Mouse (Mus musculus): Measurements from ENCODE around the gene Zbtb39. TPM values are rescaled to one million over a fixed set of nuclear protein-coding genes. Genes with fewer than 3 reads are reported as not detected.

The Zbtb39 gene
- polyA plus RNA-seq, 1 experiment from 2014 or later = 3.7 TPM

DNA sequence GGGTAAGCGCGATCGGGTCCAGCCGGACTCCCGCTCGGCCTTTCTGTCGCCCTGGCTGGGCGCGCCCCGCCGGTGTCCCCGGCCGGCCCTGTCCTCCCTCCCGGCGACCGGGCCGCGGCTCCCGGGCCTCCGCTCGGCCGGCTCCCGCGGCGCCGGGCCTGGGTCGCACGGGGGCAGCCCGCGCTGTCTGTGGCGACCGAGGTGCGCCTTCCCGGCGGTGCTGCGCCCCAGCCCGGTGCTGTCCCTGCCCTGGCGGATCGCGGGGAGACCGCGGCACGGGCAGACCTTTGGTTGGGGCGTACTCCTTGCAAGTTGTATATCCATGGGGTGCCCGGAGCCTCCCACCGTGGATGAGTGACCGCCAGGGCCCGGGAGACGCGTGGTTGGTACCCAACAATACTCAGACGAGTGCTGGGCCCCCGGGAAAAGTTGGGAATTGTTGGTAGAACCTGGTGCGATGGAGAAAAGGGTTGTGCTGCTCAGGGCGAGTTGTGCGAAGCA is 373 bp downstream of the Zbtb39 start:
- H3K27me3 ChIP-seq = 0 out of 2 replicates have a peak, but pooled peaks cover 4% of the 10 kb centered on the region
- peak overlapping the region; percentile 96 for H3K4me3 ChIP-seq
- under 1% methylated on average over 42 of the region's 55 CpGs for WGBS
- H3K27ac ChIP-seq = peak overlapping the region; percentile 87
- H3K4me1 ChIP-seq (replicated peaks) = peaks cover 19% of the 10 kb centered on the region
- ATAC-seq (ENCODE audit: low FRiP score) = peak; percentile 71
- peaks cover 34% of the 10 kb centered on the region for H3K36me3 ChIP-seq
- H3K9ac ChIP-seq = peak overlapping the region; percentile 97
- no peaks in the 10 kb centered on the region for H3K9me3 ChIP-seq
- H3K4me2 ChIP-seq = peak overlapping the region; percentile 75

DNA sequence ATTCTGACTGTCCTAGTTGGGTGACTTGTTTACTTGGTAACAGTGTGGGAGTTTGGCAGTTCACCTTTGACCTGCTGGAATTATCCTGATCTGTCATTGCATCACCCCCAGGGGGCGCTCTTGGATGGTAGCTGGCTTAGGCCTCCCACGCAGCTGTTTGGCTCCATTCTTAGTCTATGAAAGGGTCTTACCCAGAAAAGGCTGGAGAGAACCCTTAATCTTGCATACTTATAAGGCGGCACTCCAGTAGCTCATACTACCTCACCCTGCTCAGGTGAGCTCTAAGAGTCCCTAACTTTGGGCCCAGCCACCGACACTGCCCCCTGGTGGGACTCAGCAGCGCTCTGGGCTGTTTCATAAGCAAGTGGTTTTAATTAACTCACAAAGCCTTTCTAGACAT is 5.3 kb downstream of the Zbtb39 start:
- Histone ChIP-seq H3K27me3 (no peaks in the 10 kb centered on the region), H3K36me3 (peaks cover 69% of the 10 kb centered on the region), H3K4me3 (no peak overlapping the region), H3K4me1 (replicated peaks) (peaks cover 27% of the 10 kb centered on the region), H3K9me3 (no peaks in the 10 kb centered on the region), H3K9ac (no peak overlapping the region), H3K27ac (no peak overlapping the region), H3K4me2 (no peak overlapping the region)
- 66% methylated on average over 5 of the region's 5 CpGs for WGBS
- ATAC-seq (ENCODE audit: low FRiP score) = no peak

DNA sequence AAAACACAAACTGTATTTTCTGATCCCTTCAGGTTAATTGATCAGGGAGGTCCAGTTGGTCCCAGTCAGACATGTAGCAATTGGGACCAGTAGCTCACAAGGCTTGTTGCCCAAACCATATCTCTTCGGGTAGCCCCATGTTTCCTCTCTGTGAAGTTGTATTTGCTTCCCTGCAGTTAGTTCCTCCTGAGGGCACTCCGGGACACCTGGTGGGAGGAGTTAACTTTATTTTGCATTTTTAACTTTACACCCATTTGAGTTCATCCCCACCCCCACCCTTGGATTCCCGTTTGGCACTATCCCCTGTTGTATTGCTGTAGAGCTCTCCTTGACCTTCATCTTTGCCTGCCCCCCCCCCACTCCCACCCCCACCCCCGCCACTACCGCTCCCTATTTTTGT is 6.5 kb downstream of the Zbtb39 start:
- Histone ChIP-seq H3K4me2 (no peak overlapping the region), H3K4me3 (no peak overlapping the region), H3K27ac (no peak overlapping the region), H3K27me3 (no peaks in the 10 kb centered on the region), H3K36me3 (peaks cover 69% of the 10 kb centered on the region), H3K9ac (no peak overlapping the region), H3K9me3 (no peaks in the 10 kb centered on the region), H3K4me1 (replicated peaks) (peaks cover 22% of the 10 kb centered on the region)
- 77% methylated on average over 5 of the region's 5 CpGs for WGBS
- no peak for ATAC-seq (ENCODE audit: low FRiP score)

DNA sequence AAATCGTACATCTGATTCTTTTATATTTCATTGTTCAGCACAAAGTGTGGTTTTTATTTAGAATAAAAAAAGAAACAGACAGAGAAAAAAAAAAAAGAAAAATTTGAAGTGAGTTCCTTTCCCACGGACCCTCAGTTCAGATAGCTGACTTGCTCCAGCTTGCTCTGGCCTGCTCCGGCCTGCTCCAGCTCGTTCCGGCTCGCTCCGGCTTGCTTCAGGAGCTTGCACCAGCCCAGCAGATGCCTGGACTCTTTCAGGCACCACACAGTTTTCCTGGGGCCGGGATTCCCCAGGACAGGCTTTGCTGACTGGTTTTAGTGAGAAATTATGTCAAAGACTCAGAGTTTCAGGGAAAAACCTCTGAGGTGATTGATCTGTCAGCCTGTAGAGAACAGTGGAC is 7.9 kb downstream of the Zbtb39 start:
- WGBS = 95% methylated on average over 8 of the region's 8 CpGs
- Histone ChIP-seq H3K4me3 (no peak overlapping the region), H3K36me3 (peaks cover 59% of the 10 kb centered on the region)

DNA sequence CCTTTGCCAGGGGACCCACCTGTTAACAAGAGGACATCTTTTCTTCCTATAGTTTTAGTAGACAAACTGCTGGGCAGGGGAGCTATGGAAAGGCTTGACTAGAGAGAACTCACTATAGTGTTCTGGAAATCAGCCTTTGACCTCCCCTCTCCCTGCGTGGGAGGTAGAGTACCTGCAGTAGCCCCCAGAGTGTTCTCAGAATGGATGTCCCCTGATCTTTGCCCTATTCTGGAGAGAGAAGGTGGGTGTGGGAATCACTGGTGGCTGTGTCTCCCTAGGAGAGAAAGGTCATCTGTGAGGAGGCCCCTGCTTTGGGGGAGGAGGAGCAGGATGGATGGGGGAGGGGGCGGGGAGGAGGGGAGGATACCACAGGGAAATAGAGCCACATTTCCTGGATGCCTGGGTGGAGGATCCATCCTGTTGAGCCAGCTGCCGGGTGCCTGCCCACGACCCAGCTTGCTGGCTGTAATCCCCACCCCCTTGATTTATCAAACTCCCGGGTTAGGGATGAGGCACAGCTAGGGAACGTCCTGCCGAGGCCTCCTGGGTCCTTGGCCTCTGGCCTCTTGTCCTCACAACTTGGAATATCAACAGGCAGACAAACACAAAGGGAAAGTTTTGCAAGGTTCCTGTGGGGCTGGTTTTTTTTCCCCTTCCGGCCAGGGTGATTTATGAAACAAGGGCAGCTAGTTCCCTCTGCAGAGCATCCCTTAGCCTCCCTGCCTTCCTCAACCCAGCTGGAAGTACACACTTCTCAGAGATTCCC is 9.7 kb downstream of the Zbtb39 start:
- Histone ChIP-seq H3K36me3 (peaks cover 42% of the 10 kb centered on the region), H3K4me2 (peak overlapping the region; percentile 47), H3K4me3 (no peak overlapping the region), H3K9me3 (no peaks in the 10 kb centered on the region), H3K9ac (peak overlapping the region; percentile 24; the same call in 1 of the 2 replicates), H3K27ac (no peak overlapping the region), H3K4me1 (replicated peaks) (peaks cover 16% of the 10 kb centered on the region), H3K27me3 (no peaks in the 10 kb centered on the region)
- 7% methylated on average over 7 of the region's 8 CpGs for WGBS
- ATAC-seq (ENCODE audit: low FRiP score) = no peak

More for the DNA sequence above, 7.9 kb downstream of the Zbtb39 start:
- Histone ChIP-seq H3K27me3 (no peaks in the 10 kb centered on the region), H3K9ac (no peak overlapping the region), H3K4me2 (no peak overlapping the region), H3K9me3 (no peaks in the 10 kb centered on the region), H3K27ac (no peak overlapping the region), H3K4me1 (replicated peaks) (peaks cover 16% of the 10 kb centered on the region)
- no peak for ATAC-seq (ENCODE audit: low FRiP score)

DNA sequence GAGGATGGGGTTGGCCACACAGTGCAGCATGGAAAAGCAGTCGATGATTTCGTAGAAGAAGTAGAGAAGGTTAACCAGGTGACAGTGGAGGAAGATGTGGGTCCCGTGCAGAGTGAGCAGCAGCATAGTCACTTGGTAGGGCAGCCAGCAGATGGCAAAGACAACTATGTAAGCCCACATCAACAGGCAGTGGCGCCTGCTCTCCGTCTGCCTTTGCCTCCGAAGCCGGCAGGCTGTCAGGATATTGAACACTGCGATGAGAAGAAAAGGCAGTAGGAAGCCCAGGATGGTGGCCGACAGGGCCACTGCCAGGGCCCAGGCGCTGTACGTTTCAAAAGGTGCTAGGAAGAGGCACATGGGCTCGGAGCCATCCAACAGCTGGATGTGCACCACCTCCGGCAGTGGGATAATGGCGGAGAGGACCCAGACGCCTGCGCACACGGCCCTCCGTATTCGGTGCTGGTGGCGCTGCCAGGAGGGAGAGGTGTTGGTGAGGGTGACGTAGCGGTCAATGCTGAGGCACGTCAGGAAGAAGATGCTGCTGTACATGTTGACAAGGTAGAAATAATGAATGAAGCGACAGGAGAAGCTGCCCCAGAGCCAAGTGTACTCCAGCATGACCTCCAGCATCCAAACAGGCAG is 10.9 kb downstream of the Zbtb39 start:
- WGBS = 52% methylated on average over 24 of the region's 24 CpGs
- H3K27me3 ChIP-seq = no peaks in the 10 kb centered on the region

DNA sequence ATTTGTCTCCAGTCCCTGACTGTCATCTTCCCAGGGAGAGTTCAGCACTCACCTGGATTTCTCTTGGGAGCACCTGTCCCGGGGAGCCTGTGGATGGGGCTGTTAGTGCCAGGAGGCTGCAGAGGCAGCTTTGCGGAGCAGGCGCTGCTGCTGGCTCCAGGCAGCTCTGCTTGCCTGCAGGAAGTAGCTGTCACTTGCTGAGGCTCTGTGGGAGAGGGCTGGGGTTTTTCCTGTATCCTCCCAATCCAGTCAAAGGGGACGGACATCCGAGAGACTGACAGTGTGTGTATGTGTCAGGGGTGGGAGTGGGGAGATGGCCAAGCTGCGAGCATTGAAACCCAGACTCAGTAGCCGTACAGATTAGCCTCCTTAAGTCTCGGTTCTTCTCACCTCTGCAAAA is 12.2 kb downstream of the Zbtb39 start, which contains the start of gene Gpr182:
Gpr182 (minus strand) TSS at position 185 of the 400 bp plus-strand sequence.
- H3K4me3 ChIP-seq = no peak within 1 kb of the TSS
- peak within 1 kb of the TSS; percentile 47 for H3K4me2 ChIP-seq
- 59% methylated on average over 8 of the region's 8 CpGs for WGBS
- H3K4me1 ChIP-seq (replicated peaks) = peaks cover 16% of the 10 kb centered on the region
- H3K9ac ChIP-seq = no peak within 1 kb of the TSS
- H3K9me3 ChIP-seq = no peaks in the 10 kb centered on the region
- H3K36me3 ChIP-seq = peaks cover 17% of the 10 kb centered on the region
- H3K27me3 ChIP-seq = no peaks in the 10 kb centered on the region
- H3K27ac ChIP-seq = no peak within 1 kb of the TSS
- no peak for ATAC-seq (ENCODE audit: low FRiP score)

More for the DNA sequence above, 10.9 kb downstream of the Zbtb39 start:
- Histone ChIP-seq H3K4me1 (replicated peaks) (peaks cover 16% of the 10 kb centered on the region), H3K4me2 (peak overlapping the region; percentile 47), H3K36me3 (peaks cover 29% of the 10 kb centered on the region), H3K27ac (no peak overlapping the region), H3K4me3 (peak overlapping the region; percentile 27), H3K9me3 (no peaks in the 10 kb centered on the region), H3K9ac (0 out of 2 replicates have a peak overlapping the region, but pooled peaks have one; percentile 46)
- ATAC-seq (ENCODE audit: low FRiP score) = no peak

DNA sequence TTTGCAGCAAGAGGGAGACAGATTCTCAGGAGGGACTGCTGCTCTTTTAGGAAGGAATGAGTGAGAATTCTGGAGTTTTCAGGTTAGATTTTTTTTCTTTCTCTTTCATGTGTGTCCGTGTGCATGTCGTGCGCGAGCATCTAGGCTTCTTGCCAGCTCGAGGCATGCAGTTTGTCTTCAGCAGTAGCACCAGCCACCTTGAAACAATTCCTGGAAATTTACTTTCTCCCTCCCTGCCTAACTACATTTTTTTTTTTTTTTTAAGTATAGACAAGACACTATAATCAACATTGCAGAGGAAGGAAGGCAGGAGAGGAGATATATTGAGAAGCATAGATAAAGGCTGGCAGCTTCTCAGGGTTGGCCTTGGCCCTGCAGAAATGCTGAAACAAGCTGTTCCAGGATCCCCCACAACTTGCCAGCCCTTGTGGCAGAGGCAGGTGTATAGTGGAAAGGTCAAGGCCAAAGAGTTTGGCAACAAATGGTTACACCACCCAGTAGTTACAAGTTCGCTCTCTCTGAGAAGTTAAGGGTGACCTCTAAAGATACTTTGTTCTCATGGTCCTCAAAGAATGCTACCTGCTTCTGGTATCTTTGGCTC is 15.3 kb downstream of the Zbtb39 start:
- Histone ChIP-seq H3K4me3 (no peak overlapping the region), H3K36me3 (no peaks in the 10 kb centered on the region), H3K4me1 (replicated peaks) (peaks cover 4% of the 10 kb centered on the region; the same call in 1 of the 2 replicates), H3K4me2 (no peak overlapping the region), H3K9me3 (no peaks in the 10 kb centered on the region), H3K9ac (no peak overlapping the region), H3K27ac (no peak overlapping the region), H3K27me3 (no peaks in the 10 kb centered on the region)
- no peak for ATAC-seq (ENCODE audit: low FRiP score)
- 75% methylated on average over 6 of the region's 6 CpGs for WGBS

DNA sequence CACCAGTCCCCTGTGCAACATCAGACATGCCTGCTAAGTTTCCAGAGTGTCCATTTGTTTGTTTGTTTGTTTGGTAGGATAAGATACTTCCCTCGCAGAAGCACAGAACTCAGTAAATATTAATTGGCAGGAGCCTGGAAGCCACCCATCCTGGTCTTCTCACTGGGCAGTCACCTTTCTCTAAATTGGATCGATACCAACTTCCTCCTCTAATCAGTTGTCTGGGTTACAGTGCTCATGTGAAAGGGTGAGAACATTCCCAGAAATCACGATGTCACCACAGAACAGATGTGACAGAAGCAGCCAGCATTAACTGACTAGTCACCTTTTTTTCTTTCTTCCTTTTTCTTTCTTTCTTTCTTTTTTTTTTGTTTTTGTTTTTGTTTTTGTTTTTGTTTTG is 15.9 kb downstream of the Zbtb39 start:
- Histone ChIP-seq H3K27me3 (no peaks in the 10 kb centered on the region), H3K9ac (no peak overlapping the region), H3K4me3 (no peak overlapping the region), H3K9me3 (no peaks in the 10 kb centered on the region), H3K36me3 (no peaks in the 10 kb centered on the region), H3K4me1 (replicated peaks) (no peaks in the 10 kb centered on the region; the same call in 1 of the 2 replicates), H3K4me2 (no peak overlapping the region), H3K27ac (no peak overlapping the region)
- 89% methylated on average over 3 of the region's 3 CpGs for WGBS
- ATAC-seq (ENCODE audit: low FRiP score) = no peak

DNA sequence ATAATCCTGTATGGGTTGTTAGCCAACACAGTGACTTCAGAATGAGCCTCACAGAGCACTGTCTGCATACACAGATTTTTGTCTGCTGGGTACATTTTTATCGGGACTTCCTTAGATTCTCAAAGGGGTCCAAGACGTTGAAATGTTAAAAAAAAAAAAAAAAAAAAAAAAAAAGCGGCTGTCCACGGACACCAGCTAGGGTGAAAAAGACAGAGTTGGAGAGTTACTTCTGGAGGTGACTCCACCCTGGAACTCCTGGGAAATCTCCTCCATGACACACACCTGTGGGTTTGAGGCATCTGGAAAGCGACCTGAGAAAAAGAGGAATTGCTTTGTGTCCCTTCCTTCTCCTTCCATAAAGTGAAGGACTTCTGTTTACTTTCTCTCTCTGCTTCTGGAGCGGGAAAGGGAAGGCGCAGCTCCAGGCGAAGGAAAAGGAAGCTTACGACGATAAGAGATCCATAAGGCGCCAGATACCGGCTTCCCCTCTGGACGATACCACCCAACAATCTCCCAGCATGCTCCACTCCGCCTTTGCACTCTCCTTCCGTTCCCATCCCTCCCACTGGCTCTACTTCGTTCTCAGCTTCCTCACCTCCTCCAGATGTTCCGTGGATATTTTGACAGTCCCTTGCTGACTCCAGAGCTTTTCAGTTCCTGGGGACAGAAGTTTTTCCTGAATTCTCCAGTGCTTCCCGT is 16.6 kb downstream of the Zbtb39 start:
- no peak overlapping the region for H3K9ac ChIP-seq
- no peaks in the 10 kb centered on the region for H3K4me1 ChIP-seq (replicated peaks)
- no peaks in the 10 kb centered on the region for H3K27me3 ChIP-seq
- no peaks in the 10 kb centered on the region for H3K9me3 ChIP-seq
- no peaks in the 10 kb centered on the region for H3K36me3 ChIP-seq
- H3K27ac ChIP-seq = no peak overlapping the region
- no peak for ATAC-seq (ENCODE audit: low FRiP score)
- WGBS = 55% methylated on average over 18 of the region's 18 CpGs
- H3K4me3 ChIP-seq = no peak overlapping the region
- peak overlapping the region; percentile 32 for H3K4me2 ChIP-seq

DNA sequence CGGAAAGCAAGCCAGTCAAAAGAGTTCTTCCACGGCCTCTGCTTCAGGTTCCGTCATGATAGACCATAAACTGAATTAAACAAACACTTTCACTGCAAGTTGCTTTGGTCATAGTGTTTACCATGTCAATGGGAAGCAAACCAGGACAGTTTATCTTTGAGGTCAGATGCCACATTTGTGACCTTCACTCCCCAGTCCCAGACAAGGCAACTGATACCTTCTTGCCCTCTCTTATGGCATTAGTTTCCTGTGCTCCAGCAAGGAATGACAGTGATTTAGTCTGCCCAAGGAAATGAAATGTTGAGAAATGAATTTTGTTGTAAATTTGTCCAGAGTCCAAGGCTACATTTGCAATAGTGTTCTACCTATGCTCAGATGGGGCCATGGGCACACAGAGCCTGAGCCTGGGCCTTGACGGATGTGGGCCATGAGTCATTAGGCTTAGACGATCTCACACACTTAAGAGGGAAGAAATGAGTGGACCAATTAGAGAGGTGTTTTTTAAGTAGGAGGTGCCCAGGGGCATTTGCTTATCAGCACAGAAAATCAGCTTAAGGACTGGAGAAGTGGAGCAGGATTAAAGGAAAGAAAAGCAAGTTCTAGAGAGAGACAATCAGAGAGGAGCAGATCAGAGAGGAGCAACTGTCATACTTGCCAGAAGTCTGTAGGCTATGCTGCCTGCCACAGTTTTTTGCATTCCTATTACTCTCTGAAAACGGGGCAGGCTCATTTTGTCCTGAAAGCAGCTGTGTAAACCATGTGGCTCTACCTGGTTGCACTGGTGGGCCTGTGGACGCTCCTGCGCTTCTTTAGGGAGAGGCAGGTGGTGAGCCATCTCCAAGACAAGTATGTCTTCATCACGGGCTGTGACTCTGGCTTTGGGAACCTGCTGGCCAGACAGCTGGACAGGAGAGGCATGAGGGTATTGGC is 20.1 kb downstream of the Zbtb39 start, which contains the start of the genes Rdh1 and Rdh16f1:
Rdh1 (plus strand) TSS at position 541 of the 930 bp plus-strand sequence.
Rdh16f1 (plus strand) TSS at position 607 of the 930 bp plus-strand sequence.
- WGBS = 82% methylated on average over 9 of the region's 9 CpGs
- H3K4me1 ChIP-seq (replicated peaks) = no peaks in the 10 kb centered on the region
- H3K9me3 ChIP-seq = no peaks in the 10 kb centered on the region
- no peaks in the 10 kb centered on the region for H3K27me3 ChIP-seq
- no peak within 1 kb of the TSS for H3K27ac ChIP-seq
- no peak within 1 kb of the TSS for H3K4me3 ChIP-seq
- no peak within 1 kb of the TSS for H3K9ac ChIP-seq
- no peaks in the 10 kb centered on the region for H3K36me3 ChIP-seq
- no peak within 1 kb of the TSS for H3K4me2 ChIP-seq
- no peak for ATAC-seq (ENCODE audit: low FRiP score)

All from hindbrain, embryonic 13.5 days (tissue).